Mouse (Mus musculus) E14TG2a.4 (cell line): ENCODE data around the gene Sgk1.

Source experiments
- CTCF ChIP-seq: conservative IDR thresholded peaks from 2 replicates; pipeline ENCODE4 v1.5.1; 2014; ENCODE audit warnings: low read length
- NANOG ChIP-seq: IDR thresholded peaks from 2 replicates; pipeline ENCODE4 v1.6.1; 2014; ENCODE audit warnings: borderline replicate concordance, low read length, mixed read lengths
- POU5F1 ChIP-seq: IDR thresholded peaks from 2 replicates; pipeline ENCODE4 v1.6.1; 2014; ENCODE audit warnings: low read length, borderline replicate concordance

GRCm38 (mm10) chr10:21937222-21937605 lies 55.2 kb downstream of the Sgk1 start:
- TF ChIP-seq CTCF = no peak
- TF ChIP-seq POU5F1 = no peak
- no peak for TF ChIP-seq NANOG
